Mouse (Mus musculus) ES-E14 (cell line): Measurements from ENCODE around the gene Scrt2. TPM values are rescaled to one million over a fixed set of nuclear protein-coding genes. Genes with fewer than 3 reads are reported as not detected.

Experiments used
- DNase-seq: peaks from one replicate; pipeline ENCODE4 v3.0.0-alpha.2; 2013; ENCODE audit warnings: low read depth, low spot score
- H3K27ac ChIP-seq: 2 replicates; pipeline ENCODE4 v1.5.1; 2012; ENCODE audit warnings: low read depth, mild to moderate bottlenecking, low read length, moderate library complexity, mixed read lengths; ENCODE audit not compliant: poor library complexity, insufficient read depth, severe bottlenecking
- H3K36me3 ChIP-seq: 2 replicates; pipeline ENCODE4 v1.6.1; 2012; ENCODE audit warnings: mild to moderate bottlenecking, low read length, moderate library complexity, mixed read lengths; ENCODE audit not compliant: control insufficient read depth, poor library complexity, insufficient read depth, severe bottlenecking
- H3K4me1 ChIP-seq, 2 experiments: fragments of 150-350 bp in 1 of 2; sonication (generic) in 1 of 2; 2 replicates each; pipeline ENCODE4 v1.6.1; 2012; ENCODE audit warnings: low read length in 2 of 2, mild to moderate bottlenecking in 1 of 2, mixed read lengths in 1 of 2; ENCODE audit not compliant: control insufficient read depth in 2 of 2, insufficient read depth in 2 of 2, poor library complexity in 1 of 2
- H3K4me3 ChIP-seq, 2 experiments: fragments of 150-350 bp in 1 of 2; sonication (generic) in 1 of 2; 2 replicates each; pipeline ENCODE4 v1.5.1; 2012; ENCODE audit warnings: low read length in 2 of 2, low read depth in 1 of 2, mild to moderate bottlenecking in 1 of 2, mixed read lengths in 1 of 2; ENCODE audit not compliant: insufficient read depth in 1 of 2, poor library complexity in 1 of 2, severe bottlenecking in 1 of 2
- H3K9ac ChIP-seq: 2 replicates; pipeline ENCODE4 v1.6.1; 2012; ENCODE audit warnings: low read depth, mild to moderate bottlenecking, low read length, mixed read lengths; ENCODE audit not compliant: poor library complexity, insufficient read depth, severe bottlenecking
- H3K9me3 ChIP-seq: fragments of 150-350 bp; sonication (generic); 2 replicates; pipeline ENCODE4 v1.6.1; 2012; ENCODE audit warnings: low read depth, mild to moderate bottlenecking, low read length; ENCODE audit not compliant: control insufficient read depth, insufficient read depth
- CHD2 ChIP-seq: IDR thresholded peaks from 2 replicates; pipeline ENCODE4 v1.6.1; 2014; ENCODE audit warnings: mild to moderate bottlenecking, low read depth, low read length, inconsistent platforms
- HCFC1 ChIP-seq: IDR thresholded peaks from 2 replicates; pipeline ENCODE4 v1.6.1; 2012; ENCODE audit warnings: low read length, inconsistent platforms, borderline replicate concordance; ENCODE audit not compliant: insufficient read depth
- MAFK ChIP-seq: IDR thresholded peaks from 2 replicates; pipeline ENCODE4 v1.6.1; 2014; ENCODE audit warnings: mild to moderate bottlenecking, low read depth, low read length, inconsistent platforms; ENCODE audit not compliant: insufficient read depth
- ZC3H11A ChIP-seq: IDR thresholded peaks from 2 replicates; pipeline ENCODE4 v1.6.1; 2012; ENCODE audit warnings: low read depth, mild to moderate bottlenecking, inconsistent platforms, low read length, borderline replicate concordance
- ZNF384 ChIP-seq: IDR thresholded peaks from 2 replicates; pipeline ENCODE4 v1.6.1; 2012; ENCODE audit warnings: low read depth, low read length, inconsistent platforms
- in situ Hi-C, 2 experiments: fragments of 600-800 bp; cut with MboI; formaldehyde crosslinking; loops; one replicate each; pipeline ENCODE4 v1.15.1; 2025; ENCODE audit warnings: low sequenced_read_pairs in 2 of 2, inconsistent platforms in 1 of 2; ENCODE audit not compliant: unreplicated experiment in 2 of 2
- total RNA-seq: library from RNA; depleted of rRNA; stranded (reverse); fragments of 300-350 nt; gene quantifications from 2 replicates; pipeline ENCODE4 v1.2.3, GENCODE M21; 2012

Gene Scrt2
- total RNA-seq, 1 experiment: 0.04 TPM

DNA sequence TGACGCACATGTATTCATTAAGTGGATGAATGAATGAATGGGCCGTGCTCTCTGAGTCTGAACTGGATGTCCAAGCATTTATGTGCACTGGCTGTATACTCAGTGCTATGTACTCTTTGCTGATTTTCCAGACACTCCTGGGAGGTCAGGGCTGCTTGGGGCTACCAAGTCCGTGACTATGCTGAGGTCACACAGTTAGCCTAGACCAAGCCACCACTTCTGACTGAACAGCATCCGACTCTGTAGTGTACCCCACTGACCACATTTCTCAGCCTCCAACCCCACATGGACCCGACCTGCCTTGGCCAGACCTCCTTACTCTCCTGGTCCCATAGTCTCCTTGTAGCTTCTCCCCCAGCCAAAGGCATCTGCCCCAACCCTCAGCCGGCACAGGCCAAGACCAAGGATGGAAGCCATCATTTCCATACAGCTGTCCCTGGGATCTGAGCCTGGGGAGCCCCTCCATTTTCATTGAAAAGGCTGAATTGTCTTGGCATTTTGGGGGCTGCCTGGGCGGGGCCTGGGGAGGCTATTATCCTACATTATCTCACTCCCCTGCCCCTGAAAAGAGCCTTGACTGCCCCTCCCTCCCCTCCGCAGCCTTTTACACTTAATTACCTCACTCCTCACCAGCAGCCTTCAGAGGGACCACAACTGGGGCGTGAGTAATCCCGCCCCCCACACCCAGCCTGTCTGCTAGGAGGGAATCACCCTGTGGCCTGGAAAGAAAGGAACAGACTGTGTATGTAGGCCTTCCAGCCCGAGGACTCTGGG lies 12.5 kb upstream of the Scrt2 start:
- Histone ChIP-seq H3K27ac (no peak overlapping the region), H3K4me3 (no peak overlapping the region), H3K4me1 (no peaks in the 10 kb centered on the region; a peak in 1 of 4 replicates), H3K36me3 (no peaks in the 10 kb centered on the region), H3K9me3 (no peaks in the 10 kb centered on the region), H3K9ac (no peak overlapping the region)
- DNase-seq: no peak
- in situ Hi-C loops: no loop called here
- TF ChIP-seq ZNF384: no peak
- TF ChIP-seq CHD2: no peak
- no peak for TF ChIP-seq MAFK
- no peak for TF ChIP-seq ZC3H11A
- TF ChIP-seq HCFC1: no peak

- in situ Hi-C loops: no loop called here
- Histone ChIP-seq H3K4me3 (no peak overlapping the region), H3K27ac (no peak overlapping the region), H3K9ac (no peak overlapping the region), H3K4me1 (no peaks in the 10 kb centered on the region; a peak in 1 of 4 replicates), H3K36me3 (no peaks in the 10 kb centered on the region), H3K9me3 (no peaks in the 10 kb centered on the region)
- TF ChIP-seq HCFC1: no peak
- TF ChIP-seq CHD2: no peak
- TF ChIP-seq MAFK: no peak
- no peak for TF ChIP-seq ZC3H11A
- no peak for TF ChIP-seq ZNF384
- no peak for DNase-seq
These were observed 11.9 kb upstream of the Scrt2 start for GRCm38 (mm10) chr2:152069434-152069786.

- TF ChIP-seq CHD2 (no peak), ZNF384 (no peak), MAFK (no peak), ZC3H11A (no peak), HCFC1 (no peak)
- H3K36me3 ChIP-seq: no peaks in the 10 kb centered on the region
- H3K4me3 ChIP-seq: no peak overlapping the region
- no peak for DNase-seq
- no peaks in the 10 kb centered on the region; a peak in 1 of 4 replicates for H3K4me1 ChIP-seq
- no peaks in the 10 kb centered on the region for H3K9me3 ChIP-seq
- H3K9ac ChIP-seq: no peak overlapping the region
- in situ Hi-C loops: no loop called here
- H3K27ac ChIP-seq: no peak overlapping the region
These were observed 11.4 kb upstream of the Scrt2 start for GRCm38 (mm10) chr2:152069941-152070340.

- no peak for DNase-seq
- no peaks in the 10 kb centered on the region for H3K36me3 ChIP-seq
- H3K9ac ChIP-seq: no peak overlapping the region
- in situ Hi-C loops: no loop called here
- no peak overlapping the region for H3K4me3 ChIP-seq
- H3K27ac ChIP-seq: no peak overlapping the region
- no peaks in the 10 kb centered on the region; a peak in 1 of 4 replicates for H3K4me1 ChIP-seq
- TF ChIP-seq HCFC1: no peak
- TF ChIP-seq MAFK: no peak
- no peak for TF ChIP-seq CHD2
- TF ChIP-seq ZNF384: no peak
- no peak for TF ChIP-seq ZC3H11A
- no peaks in the 10 kb centered on the region for H3K9me3 ChIP-seq
These were observed 6.8 kb upstream of the Scrt2 start for GRCm38 (mm10) chr2:152074521-152074920.

- no peak for TF ChIP-seq CHD2
- TF ChIP-seq ZNF384: no peak
- no peak for TF ChIP-seq MAFK
- no peak for TF ChIP-seq ZC3H11A
- no peak for TF ChIP-seq HCFC1
- no peak overlapping the region for H3K4me3 ChIP-seq
- no peak for DNase-seq
- H3K9ac ChIP-seq: no peak overlapping the region
- no peak overlapping the region for H3K27ac ChIP-seq
- in situ Hi-C loops: no loop called here
- H3K4me1 ChIP-seq: 0 out of 4 replicates have a peak, but pooled peaks cover 0 to under 1% of the 10 kb centered on the region in 2 experiments
- no peaks in the 10 kb centered on the region for H3K9me3 ChIP-seq
- H3K36me3 ChIP-seq: no peaks in the 10 kb centered on the region
These were observed 5.9 kb upstream of the Scrt2 start for GRCm38 (mm10) chr2:152075294-152075889.
